Mouse (Mus musculus) stomach, embryonic 15.5 days (tissue): ENCODE results near the gene Slc5a9. TPM values are rescaled to one million over a fixed set of nuclear protein-coding genes. Genes with fewer than 3 reads are reported as not detected.

Experiments used
- ATAC-seq: fragments of 200-750 bp; cut with Nextera tagmentation; 2 replicates; pipeline ENCODE4 v1.8.0; 2017; ENCODE audit warnings: low read depth, moderate number of reproducible peaks, moderate TSS enrichment; ENCODE audit not compliant: insufficient read depth, low FRiP score
- H3K27ac ChIP-seq: fragments of 300-500 bp; sonication (generic); 2 replicates; pipeline ENCODE4 v1.5.1; 2015; ENCODE audit warnings: mild to moderate bottlenecking, inconsistent platforms
- H3K27me3 ChIP-seq: fragments of 300-500 bp; sonication (generic); replicated peaks from 2 replicates; pipeline ENCODE4 v1.6.1; 2015; ENCODE audit warnings: inconsistent platforms
- H3K36me3 ChIP-seq: fragments of 300-500 bp; sonication (generic); 2 replicates; pipeline ENCODE4 v1.6.1; 2015; ENCODE audit warnings: inconsistent platforms
- H3K4me1 ChIP-seq: fragments of 300-500 bp; sonication (generic); 2 replicates; pipeline ENCODE4 v1.6.1; 2015; ENCODE audit warnings: inconsistent platforms
- H3K4me2 ChIP-seq: fragments of 300-500 bp; sonication (generic); 2 replicates; pipeline ENCODE4 v1.6.1; 2015; ENCODE audit warnings: mild to moderate bottlenecking, inconsistent platforms
- H3K4me3 ChIP-seq: fragments of 300-500 bp; sonication (generic); replicated peaks from 2 replicates; pipeline ENCODE4 v1.5.1; 2015; ENCODE audit warnings: inconsistent platforms
- H3K9ac ChIP-seq: fragments of 300-500 bp; sonication (generic); 2 replicates; pipeline ENCODE4 v1.6.1; 2015; ENCODE audit warnings: inconsistent platforms
- H3K9me3 ChIP-seq: fragments of 300-500 bp; sonication (generic); 2 replicates; pipeline ENCODE4 v1.6.1; 2016; ENCODE audit warnings: inconsistent platforms
- WGBS: fragments of 180-500 bp; shearing (Covaris S2); methylation state at CpG from one replicate; pipeline ENCODE4 v1.1.7; 2015; 5-methylcytosine and 5-hydroxymethylcytosine counted together
- polyA plus RNA-seq: library from polyadenylated mRNA; unstranded; fragments of >200 nt; fragmentation: Nextera tagmentation; extraction: Ambion mirVana; gene quantifications from 2 replicates; pipeline ENCODE4 v1.2.1, GENCODE M21; 2015

Gene Slc5a9
- polyA plus RNA-seq, 1 experiment from 2014 or later = 5.9 TPM

GRCm38 (mm10) chr4:111867743-111868401 lies 34.8 kb downstream of the Slc5a9 start:
- Histone ChIP-seq H3K27me3 (no peaks in the 10 kb centered on the region), H3K4me1 (no peaks in the 10 kb centered on the region), H3K36me3 (no peaks in the 10 kb centered on the region), H3K4me3 (no peak overlapping the region), H3K9ac (no peak overlapping the region), H3K27ac (no peak overlapping the region), H3K4me2 (no peak overlapping the region), H3K9me3 (no peaks in the 10 kb centered on the region)
- 70% methylated on average over 2 of the region's 2 CpGs for WGBS
- ATAC-seq = no peak

DNA sequence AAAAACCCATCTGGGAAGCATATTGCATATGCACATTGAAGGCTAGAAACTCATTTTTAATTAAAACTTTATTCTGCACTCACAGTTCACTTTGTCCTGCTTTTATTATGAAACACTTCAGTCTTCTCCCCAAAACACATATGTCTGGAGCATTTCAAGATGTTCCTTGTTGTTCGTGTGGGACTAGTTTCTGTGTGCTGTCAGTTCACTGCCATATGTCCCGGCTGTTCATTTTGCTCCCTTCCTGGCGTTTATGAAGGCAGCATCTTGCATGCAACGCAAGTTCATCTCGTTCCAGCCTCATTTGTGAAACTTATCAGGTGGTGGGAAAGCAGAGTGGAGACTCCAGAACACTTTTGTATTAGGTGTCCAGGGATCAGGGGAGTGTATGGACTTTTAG lies 36.0 kb downstream of the Slc5a9 start:
- Histone ChIP-seq H3K4me1 (no peaks in the 10 kb centered on the region), H3K4me3 (no peak overlapping the region), H3K27ac (no peak overlapping the region), H3K4me2 (no peak overlapping the region), H3K9me3 (no peaks in the 10 kb centered on the region), H3K9ac (no peak overlapping the region), H3K36me3 (no peaks in the 10 kb centered on the region), H3K27me3 (no peaks in the 10 kb centered on the region)
- 77% methylated on average over 5 of the region's 5 CpGs for WGBS
- no peak for ATAC-seq

DNA sequence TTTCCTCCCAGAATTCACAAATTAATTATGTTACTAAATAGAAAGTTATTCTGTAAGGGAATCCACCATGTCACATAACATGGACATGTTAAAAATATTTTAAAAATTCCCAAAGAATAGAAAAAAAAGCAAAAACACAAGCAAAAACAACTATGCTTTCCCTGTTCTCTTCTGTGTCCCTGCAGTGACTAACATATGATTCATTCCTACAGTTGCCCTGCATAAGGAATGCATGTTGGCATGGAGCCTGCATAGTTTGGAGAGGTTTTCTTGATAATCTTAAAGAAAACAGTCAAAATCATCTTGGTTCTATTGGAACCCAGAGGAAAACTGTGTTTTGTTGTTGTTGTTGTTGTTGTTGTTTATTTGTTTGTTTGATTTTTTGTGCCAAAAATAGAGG lies 50.1 kb downstream of the Slc5a9 start:
- Histone ChIP-seq H3K9ac (no peak overlapping the region), H3K9me3 (no peaks in the 10 kb centered on the region), H3K27ac (no peak overlapping the region), H3K36me3 (no peaks in the 10 kb centered on the region), H3K4me1 (no peaks in the 10 kb centered on the region), H3K4me2 (no peak overlapping the region), H3K4me3 (no peak overlapping the region), H3K27me3 (no peaks in the 10 kb centered on the region)
- ATAC-seq = no peak

- H3K4me1 ChIP-seq = no peaks in the 10 kb centered on the region
- no peak overlapping the region for H3K4me3 ChIP-seq
- no peak overlapping the region for H3K4me2 ChIP-seq
- WGBS = 93% methylated on average over 6 of the region's 6 CpGs
- no peaks in the 10 kb centered on the region for H3K27me3 ChIP-seq
- H3K9ac ChIP-seq = no peak overlapping the region
- H3K36me3 ChIP-seq = no peaks in the 10 kb centered on the region
- no peak overlapping the region for H3K27ac ChIP-seq
- no peaks in the 10 kb centered on the region for H3K9me3 ChIP-seq
- no peak for ATAC-seq
Observed at GRCm38 (mm10) chr4:111838882-111839281, 63.8 kb downstream of the Slc5a9 start.

Other genes with a start within 250 kb of the Slc5a9 start
- 23.2 and 23.6 TPM in 2 replicates for gene Spata6, start 182.9 kb downstream of the Slc5a9 start, polyA plus RNA-seq
- gene Skint8, start 16.5 kb upstream of the Slc5a9 start, polyA plus RNA-seq = 0.22 and 0.45 TPM in 2 replicates
- not detected in 2 replicates for gene Skint7, start 70.0 kb upstream of the Slc5a9 start, polyA plus RNA-seq
- gene Skint1, start 103.4 kb upstream of the Slc5a9 start, polyA plus RNA-seq = 0.13 TPM in 1 of 2 replicates, not detected in the other
- gene Skint4, start 169.1 kb upstream of the Slc5a9 start, polyA plus RNA-seq = not detected in 2 replicates